Mouse (Mus musculus) liver, embryonic 14.5 days (tissue): ENCODE data around the gene Fkbpl.

Experiments
- CTCF ChIP-seq: IDR thresholded peaks from 2 replicates; pipeline ENCODE4 v1.5.1; 2016; ENCODE audit warnings: antibody characterized with exemption, low read depth, control low read depth
- EP300 ChIP-seq: IDR thresholded peaks from 2 replicates; pipeline ENCODE4 v1.6.1; 2016; ENCODE audit warnings: antibody characterized with exemption, low read depth

DNA sequence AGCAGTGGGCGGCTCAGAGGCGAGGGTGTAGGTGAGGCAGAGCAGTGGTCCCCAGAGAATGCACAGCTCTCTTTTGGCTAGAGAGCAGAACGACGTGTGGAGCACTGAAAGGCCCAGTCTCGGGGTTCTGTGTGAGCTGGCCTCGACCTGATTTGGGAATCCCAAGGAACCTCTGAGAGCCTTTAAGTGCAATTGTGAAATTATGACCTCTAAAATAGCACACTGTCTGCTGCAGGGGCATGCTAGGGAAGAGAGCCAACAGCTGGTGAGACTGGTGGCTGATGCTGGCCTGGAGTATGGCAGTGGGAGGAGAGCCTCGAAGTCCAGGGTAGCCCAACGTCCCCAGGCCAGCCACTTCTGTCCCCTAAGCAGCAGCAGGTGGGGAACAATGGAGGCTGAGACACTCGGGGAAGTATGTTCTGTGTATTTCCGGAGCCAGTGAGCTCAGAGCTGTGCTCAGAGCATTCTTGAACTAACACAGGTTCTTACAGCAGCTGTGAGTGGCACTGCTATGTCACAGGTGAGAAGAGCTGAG lies 39.2 kb downstream of the Fkbpl start:
- no peak for TF ChIP-seq EP300
- no peak for TF ChIP-seq CTCF
